Mouse (Mus musculus) CD8-positive naive resting alpha-beta T cell, adult 2 months (primary cell): Measurements from ENCODE around the gene Scly.

ENCODE experiments used
- DNase-seq, 2 experiments: peaks; one replicate each; pipeline ENCODE4 v3.0.0; 2022; ENCODE audit warnings: low read depth in 2 of 2, low spot score in 2 of 2

Gene Scly

GRCm38 (mm10) chr1:91299707-91300426, 1.7 kb downstream of the Scly start:
- no peak for DNase-seq

GRCm38 (mm10) chr1:91301206-91301920, 3.2 kb downstream of the Scly start:
- no peak for DNase-seq

GRCm38 (mm10) chr1:91302021-91302420, 3.9 kb downstream of the Scly start:
- DNase-seq, result no peak

GRCm38 (mm10) chr1:91304621-91305020, 6.5 kb downstream of the Scly start:
- no peak for DNase-seq

- DNase-seq, result no peak
Observed at GRCm38 (mm10) chr1:91309366-91310085, 11.4 kb downstream of the Scly start.

- DNase-seq, result no peak
Observed at GRCm38 (mm10) chr1:91312273-91312672, 14.1 kb downstream of the Scly start.

GRCm38 (mm10) chr1:91313251-91313650, 15.1 kb downstream of the Scly start:
- no peak for DNase-seq

- no peak for DNase-seq
Observed at GRCm38 (mm10) chr1:91317656-91318055, 19.5 kb downstream of the Scly start.

- no peak for DNase-seq
Observed at GRCm38 (mm10) chr1:91321760-91322438, 23.8 kb downstream of the Scly start, which contains the start of gene Espnl. Espnl (plus strand) TSS chr1:91322075.

GRCm38 (mm10) chr1:91324646-91325045, 26.5 kb downstream of the Scly start:
- DNase-seq, result no peak

GRCm38 (mm10) chr1:91325488-91326042, 27.4 kb downstream of the Scly start:
- DNase-seq, result no peak

- no peak for DNase-seq
Observed at GRCm38 (mm10) chr1:91332102-91332501, 34.0 kb downstream of the Scly start.

GRCm38 (mm10) chr1:91333582-91333981, 35.4 kb downstream of the Scly start:
- no peak for DNase-seq

GRCm38 (mm10) chr1:91337355-91337754, 39.2 kb downstream of the Scly start:
- no peak for DNase-seq

GRCm38 (mm10) chr1:91344001-91344400, 45.9 kb downstream of the Scly start:
- no peak for DNase-seq

- no peak for DNase-seq
Observed at GRCm38 (mm10) chr1:91344921-91345685, 47.0 kb downstream of the Scly start.

- peak; percentile 30 to 62 for DNase-seq
Observed at GRCm38 (mm10) chr1:91346892-91347291, 48.8 kb downstream of the Scly start.

- no peak for DNase-seq
Observed at GRCm38 (mm10) chr1:91350841-91351240, 52.7 kb downstream of the Scly start, which contains the start of gene Klhl30. Klhl30 (plus strand) TSS chr1:91351016.

GRCm38 (mm10) chr1:91351249-91351648, 53.1 kb downstream of the Scly start:
- DNase-seq, result no peak

- no peak for DNase-seq
Observed at GRCm38 (mm10) chr1:91352277-91352676, 54.1 kb downstream of the Scly start.
